Mouse (Mus musculus) embryonic fibroblast, embryonic 13.5 days (primary cell): ENCODE results near the gene Ube4a. TPM values are rescaled to one million over a fixed set of nuclear protein-coding genes. Genes with fewer than 3 reads are reported as not detected.

Source experiments
- H3K27ac ChIP-seq: 2 replicates; pipeline ENCODE4 v1.5.1; 2012; ENCODE audit warnings: low read length, control low read depth, inconsistent platforms; ENCODE audit not compliant: insufficient read depth
- H3K4me1 ChIP-seq: 2 replicates; pipeline ENCODE4 v1.6.1; 2011; ENCODE audit warnings: low read length; ENCODE audit not compliant: control insufficient read depth, insufficient read depth
- H3K4me3 ChIP-seq: 2 replicates; pipeline ENCODE4 v1.5.1; 2011; ENCODE audit warnings: mild to moderate bottlenecking, control low read depth, low read length; ENCODE audit not compliant: insufficient read depth
- CTCF ChIP-seq: IDR thresholded peaks from 2 replicates; pipeline ENCODE4 v1.5.1; 2011; ENCODE audit warnings: mild to moderate bottlenecking, control low read depth, low read length, moderate library complexity, borderline replicate concordance; ENCODE audit not compliant: insufficient read depth
- POLR2A ChIP-seq: IDR thresholded peaks from 2 replicates; pipeline ENCODE4 v1.6.1; 2011; ENCODE audit warnings: low read depth, mild to moderate bottlenecking, control low read depth, low read length, moderate library complexity
- polyA plus RNA-seq: library from polyadenylated mRNA; stranded (reverse); fragments of >200 nt; gene quantifications from 2 replicates; pipeline ENCODE4 v1.2.4, GENCODE M21; 2011; ENCODE audit warnings: low read depth; ENCODE audit not compliant: missing spikeins, insufficient read length

The Ube4a gene
- polyA plus RNA-seq, 1 experiment, result 56.9 TPM

- Histone ChIP-seq H3K27ac (no peak overlapping the region), H3K4me3 (no peak overlapping the region), H3K4me1 (peaks cover 9% of the 10 kb centered on the region)
- no peak for TF ChIP-seq POLR2A
- no peak for TF ChIP-seq CTCF
Measured at GRCm38 (mm10) chr9:44874198-44874597, 91.2 kb downstream of the Ube4a start.

- H3K4me1 ChIP-seq, result peaks cover 9% of the 10 kb centered on the region
- H3K4me3 ChIP-seq, result no peak overlapping the region
- H3K27ac ChIP-seq, result no peak overlapping the region
- TF ChIP-seq POLR2A, result no peak
Measured at GRCm38 (mm10) chr9:44873665-44874064, 91.7 kb downstream of the Ube4a start.

Other genes starting within 250 kb of the Ube4a start
- 61.2 and 68.8 TPM in 2 replicates for gene Phldb1, start 230.4 kb downstream of the Ube4a start, polyA plus RNA-seq
- 255 and 260 TPM in 2 replicates for gene Arcn1, start 197.8 kb downstream of the Ube4a start, polyA plus RNA-seq
- gene Ift46, start 197.7 kb downstream of the Ube4a start, polyA plus RNA-seq, result 128 and 132 TPM in 2 replicates
- gene Tmem25, start 166.3 kb downstream of the Ube4a start, polyA plus RNA-seq, result 0.65 and 0.90 TPM in 2 replicates
- 0.79 TPM in 1 of 2 replicates, not detected in the other for gene Ttc36, start 162.5 kb downstream of the Ube4a start, polyA plus RNA-seq
- gene Kmt2a, start 84.3 kb downstream of the Ube4a start, polyA plus RNA-seq, result 29.0 and 32.1 TPM in 2 replicates
- 281 and 285 TPM in 2 replicates for gene Atp5l, start 44.9 kb downstream of the Ube4a start, polyA plus RNA-seq
- gene Cd3g, start 14.8 kb upstream of the Ube4a start, polyA plus RNA-seq, result not detected in 2 replicates
- not detected in 2 replicates for gene Cd3d, start 16.2 kb upstream of the Ube4a start, polyA plus RNA-seq
- not detected in 2 replicates for gene Cd3e, start 44.0 kb upstream of the Ube4a start, polyA plus RNA-seq
- gene Mpzl2, start 74.2 kb upstream of the Ube4a start, polyA plus RNA-seq, result 0.77 and 1.2 TPM in 2 replicates
- gene Mpzl3, start 89.6 kb upstream of the Ube4a start, polyA plus RNA-seq, result 3.4 and 4.0 TPM in 2 replicates
- gene Jaml, start 113.6 kb upstream of the Ube4a start, polyA plus RNA-seq, result not detected in 2 replicates
- gene Scn2b, start 152.2 kb upstream of the Ube4a start, polyA plus RNA-seq, result 0.28 and 0.83 TPM in 2 replicates
- not detected in 2 replicates for gene Scn4b, start 172.8 kb upstream of the Ube4a start, polyA plus RNA-seq
- not detected in 2 replicates for gene BC049352, start 216.4 kb upstream of the Ube4a start, polyA plus RNA-seq
- not detected in 2 replicates for gene Tmprss4, start 238.5 kb upstream of the Ube4a start, polyA plus RNA-seq